Mouse (Mus musculus): Measurements from ENCODE around the gene Rps21.

Gene Rps21

GRCm38 (mm10) chr2:180257001-180257521, at the start of gene Rps21:
Gene Rps21, plus strand, starts transcription at chr2:180257377.
- TF ChIP-seq GATA4 (IDR thresholded peaks at IDR 0.05; ENCODE audit: insufficient replicate concordance, low read length): no peak

- TF ChIP-seq GATA4 (IDR thresholded peaks at IDR 0.05; ENCODE audit: insufficient replicate concordance, low read length): no peak
Observed at GRCm38 (mm10) chr2:180207840-180208239, 49.3 kb upstream of the Rps21 start.

GRCm38 (mm10) chr2:180208976-180209375, 48.2 kb upstream of the Rps21 start:
- no peak for TF ChIP-seq GATA4 (IDR thresholded peaks at IDR 0.05; ENCODE audit: insufficient replicate concordance, low read length)

GRCm38 (mm10) chr2:180212255-180212654, 44.9 kb upstream of the Rps21 start:
- TF ChIP-seq GATA4 (IDR thresholded peaks at IDR 0.05; ENCODE audit: insufficient replicate concordance, low read length): no peak

- no peak for TF ChIP-seq GATA4 (IDR thresholded peaks at IDR 0.05; ENCODE audit: insufficient replicate concordance, low read length)
Observed at GRCm38 (mm10) chr2:180214352-180214978, 42.7 kb upstream of the Rps21 start.

GRCm38 (mm10) chr2:180215011-180215461, 42.1 kb upstream of the Rps21 start:
- TF ChIP-seq GATA4 (IDR thresholded peaks at IDR 0.05; ENCODE audit: insufficient replicate concordance, low read length): no peak

GRCm38 (mm10) chr2:180215951-180216350, 41.2 kb upstream of the Rps21 start:
- TF ChIP-seq GATA4 (IDR thresholded peaks at IDR 0.05; ENCODE audit: insufficient replicate concordance, low read length): peak; percentile 18; the same call in 1 of the 2 replicates

GRCm38 (mm10) chr2:180216921-180217320, 40.3 kb upstream of the Rps21 start:
- no peak for TF ChIP-seq GATA4 (IDR thresholded peaks at IDR 0.05; ENCODE audit: insufficient replicate concordance, low read length)

GRCm38 (mm10) chr2:180217587-180217986, 39.6 kb upstream of the Rps21 start:
- TF ChIP-seq GATA4 (IDR thresholded peaks at IDR 0.05; ENCODE audit: insufficient replicate concordance, low read length): no peak

- no peak for TF ChIP-seq GATA4 (IDR thresholded peaks at IDR 0.05; ENCODE audit: insufficient replicate concordance, low read length)
Observed at GRCm38 (mm10) chr2:180218241-180218640, 38.9 kb upstream of the Rps21 start.

- TF ChIP-seq GATA4 (IDR thresholded peaks at IDR 0.05; ENCODE audit: insufficient replicate concordance, low read length): no peak
Observed at GRCm38 (mm10) chr2:180218677-180219076, 38.5 kb upstream of the Rps21 start.

GRCm38 (mm10) chr2:180219145-180219943, 37.8 kb upstream of the Rps21 start:
- TF ChIP-seq GATA4 (IDR thresholded peaks at IDR 0.05; ENCODE audit: insufficient replicate concordance, low read length): no peak

GRCm38 (mm10) chr2:180220165-180220564, 37.0 kb upstream of the Rps21 start:
- no peak for TF ChIP-seq GATA4 (IDR thresholded peaks at IDR 0.05; ENCODE audit: insufficient replicate concordance, low read length)

GRCm38 (mm10) chr2:180221051-180221450, 36.1 kb upstream of the Rps21 start:
- no peak for TF ChIP-seq GATA4 (IDR thresholded peaks at IDR 0.05; ENCODE audit: insufficient replicate concordance, low read length)

- TF ChIP-seq GATA4 (IDR thresholded peaks at IDR 0.05; ENCODE audit: insufficient replicate concordance, low read length): no peak
Observed at GRCm38 (mm10) chr2:180222250-180222649, 34.9 kb upstream of the Rps21 start.

GRCm38 (mm10) chr2:180224647-180225043, 32.5 kb upstream of the Rps21 start:
- TF ChIP-seq GATA4 (IDR thresholded peaks at IDR 0.05; ENCODE audit: insufficient replicate concordance, low read length): no peak

Measured in liver, adult (tissue).